Mouse (Mus musculus) limb, embryonic 12.5 days (tissue): ENCODE measurements at regions not wholly inside any gene's neighbourhood (a gene's known extent, or its start where the extent isn't known, plus 50 kb on each side); places are given as distances from the start of the nearest gene placed in this dataset.
"Not testable (repeated sequence)": the region's sequence is repeated elsewhere in the genome, so short reads cannot be mapped to it uniquely, and the experiment has no call there.

Experiments used
- ATAC-seq: fragments of 200-750 bp; cut with Nextera tagmentation; 2 replicates; pipeline ENCODE4 v1.8.0; 2017; ENCODE audit warnings: low read depth, moderate TSS enrichment; ENCODE audit not compliant: insufficient number of reproducible peaks, insufficient read depth, low FRiP score, low TSS enrichment
- H3K27ac ChIP-seq: fragments of 300-500 bp; sonication (generic); 2 replicates; pipeline ENCODE4 v1.5.1; 2016; ENCODE audit warnings: mild to moderate bottlenecking, moderate library complexity
- H3K27me3 ChIP-seq: fragments of 300-500 bp; sonication (generic); 2 replicates; pipeline ENCODE4 v1.6.1; 2016; ENCODE audit warnings: mild to moderate bottlenecking, moderate library complexity
- H3K36me3 ChIP-seq: fragments of 300-500 bp; sonication (generic); 2 replicates; pipeline ENCODE4 v1.6.1; 2016; ENCODE audit warnings: mild to moderate bottlenecking, moderate library complexity
- H3K4me1 ChIP-seq: fragments of 300-500 bp; sonication (generic); replicated peaks from 2 replicates; pipeline ENCODE4 v1.6.1; 2016
- H3K4me2 ChIP-seq: fragments of 300-500 bp; sonication (generic); 2 replicates; pipeline ENCODE4 v1.6.1; 2016; ENCODE audit warnings: mild to moderate bottlenecking, moderate library complexity
- H3K4me3 ChIP-seq: fragments of 300-500 bp; sonication (generic); replicated peaks from 2 replicates; pipeline ENCODE4 v1.5.1; 2016; ENCODE audit warnings: mild to moderate bottlenecking
- H3K9ac ChIP-seq: fragments of 300-500 bp; sonication (generic); replicated peaks from 2 replicates; pipeline ENCODE4 v1.6.1; 2016; ENCODE audit warnings: mild to moderate bottlenecking, moderate library complexity
- H3K9me3 ChIP-seq: fragments of 300-500 bp; sonication (generic); 2 replicates; pipeline ENCODE4 v1.6.1; 2016; ENCODE audit warnings: mild to moderate bottlenecking, moderate library complexity
- WGBS: fragments of 180-500 bp; shearing (Covaris S2); methylation state at CpG from one replicate; pipeline ENCODE4 v1.1.7; 2016; 5-methylcytosine and 5-hydroxymethylcytosine counted together

DNA sequence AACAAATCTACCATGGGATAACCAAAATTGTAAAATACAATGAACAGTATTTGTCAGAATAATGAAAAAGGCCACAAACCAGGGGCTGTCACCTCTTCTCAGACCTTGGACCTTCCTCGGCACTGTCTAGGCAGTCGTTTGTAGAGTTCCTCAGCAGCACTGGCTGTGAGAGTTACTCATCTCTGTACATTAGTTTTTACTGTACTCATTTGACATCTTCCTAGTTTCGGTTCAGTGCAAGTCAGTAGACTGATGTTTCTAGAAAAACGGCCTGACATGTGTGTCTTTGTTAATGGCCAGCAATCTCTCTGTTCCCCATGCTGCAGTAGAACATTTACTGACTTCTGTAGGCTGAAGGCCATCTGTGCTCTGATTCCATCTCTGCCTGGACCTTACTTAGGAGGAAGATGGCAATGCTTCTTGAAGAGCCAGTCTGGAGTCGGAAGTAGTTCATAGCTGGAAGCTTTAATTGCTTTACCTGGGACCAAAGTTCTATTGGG, 537.1 kb downstream of the Hace1 start:
- no peak overlapping the region for H3K4me3 ChIP-seq
- no peaks in the 10 kb centered on the region for H3K27me3 ChIP-seq
- ATAC-seq: no peak
- no peaks in the 10 kb centered on the region for H3K36me3 ChIP-seq
- no peak overlapping the region for H3K4me2 ChIP-seq
- no peak overlapping the region for H3K27ac ChIP-seq
- WGBS: 91% methylated on average over 5 of the region's 5 CpGs
- no peak overlapping the region for H3K9ac ChIP-seq
- H3K4me1 ChIP-seq: no peaks in the 10 kb centered on the region
- H3K9me3 ChIP-seq: no peaks in the 10 kb centered on the region

DNA sequence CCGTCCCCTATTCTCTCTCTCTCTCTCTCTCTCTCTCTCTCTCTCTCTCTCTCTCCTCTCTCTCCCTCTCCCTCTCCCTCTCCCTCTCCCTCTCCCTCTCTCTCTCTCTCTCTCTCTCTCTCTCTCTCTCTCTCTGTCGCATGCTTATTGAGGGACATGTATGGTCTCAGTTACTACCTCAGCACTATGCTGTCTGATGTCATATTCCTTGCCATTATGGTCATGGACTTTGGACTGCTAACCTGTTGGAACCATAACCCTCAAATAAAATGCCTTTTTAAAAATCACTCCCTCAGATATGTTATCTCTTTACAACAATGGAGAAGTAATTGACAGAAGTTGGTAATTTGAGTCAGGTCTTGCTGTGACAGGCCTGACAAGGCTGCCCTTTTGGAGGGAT, 544.8 kb downstream of the Hace1 start:
- H3K27me3 ChIP-seq, H3K9ac ChIP-seq, H3K27ac ChIP-seq, ATAC-seq, H3K4me1 ChIP-seq, H3K36me3 ChIP-seq, H3K9me3 ChIP-seq, H3K4me2 ChIP-seq, H3K4me3 ChIP-seq: not testable (repeated sequence)
- WGBS: 83% methylated on average over 2 of the region's 2 CpGs

DNA sequence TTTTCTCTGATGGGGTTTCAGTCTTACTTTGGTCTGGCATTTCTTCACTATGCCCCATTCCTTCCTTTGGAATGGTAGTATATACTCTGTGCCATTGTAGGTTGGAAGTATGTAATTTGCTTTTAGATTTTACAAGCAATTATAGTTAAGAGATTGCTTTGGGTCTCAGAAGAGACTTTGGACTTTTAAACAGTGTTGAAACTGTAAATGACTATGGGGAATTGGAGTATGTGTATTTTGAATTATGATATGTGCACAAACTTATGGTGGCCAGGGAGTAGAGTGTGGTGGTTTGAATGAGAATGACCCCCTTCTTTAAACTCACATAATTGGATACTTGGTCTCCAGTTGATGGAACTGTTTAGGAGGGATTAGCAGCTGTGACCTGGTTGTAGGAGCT, 546.2 kb downstream of the Hace1 start:
- Histone ChIP-seq H3K4me2 (no peak overlapping the region), H3K36me3 (no peaks in the 10 kb centered on the region), H3K27ac (no peak overlapping the region), H3K4me1 (no peaks in the 10 kb centered on the region), H3K9ac (no peak overlapping the region), H3K9me3 (no peaks in the 10 kb centered on the region), H3K4me3 (no peak overlapping the region), H3K27me3 (no peaks in the 10 kb centered on the region)
- ATAC-seq: no peak

DNA sequence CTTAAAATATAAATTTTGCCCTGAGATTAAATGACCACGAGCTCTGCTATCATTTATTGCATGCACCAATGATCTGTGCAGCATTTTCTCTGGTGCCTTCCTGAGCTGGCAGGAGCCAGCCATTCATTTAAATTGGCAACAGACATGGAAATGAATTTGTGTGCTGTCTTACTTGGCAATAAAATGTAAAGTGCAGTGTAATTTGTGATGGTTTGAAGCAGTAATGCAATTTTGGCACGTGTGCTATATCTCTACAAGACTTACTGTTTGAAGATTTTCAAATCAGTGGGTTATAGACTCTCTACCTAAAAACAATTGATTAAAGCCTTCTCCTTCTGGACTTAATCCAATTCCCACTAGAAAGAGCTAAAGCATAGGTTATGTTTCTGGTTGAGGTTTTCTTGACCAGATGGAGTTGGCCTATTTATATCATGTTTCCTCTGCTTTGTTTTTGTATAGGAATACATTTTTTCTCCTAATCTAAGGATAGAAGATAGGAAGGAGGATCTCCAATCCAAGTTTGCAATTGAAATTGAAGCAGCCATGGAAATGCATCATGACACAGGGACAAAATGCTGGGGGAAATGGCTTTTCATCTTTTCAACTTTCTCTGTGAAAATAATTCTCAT, 557.6 kb downstream of the Hace1 start:
- Histone ChIP-seq H3K27me3 (no peaks in the 10 kb centered on the region), H3K27ac (no peak overlapping the region), H3K4me1 (no peaks in the 10 kb centered on the region), H3K9ac (no peak overlapping the region), H3K36me3 (no peaks in the 10 kb centered on the region), H3K9me3 (no peaks in the 10 kb centered on the region), H3K4me2 (no peak overlapping the region), H3K4me3 (no peak overlapping the region)
- WGBS: 51% methylated on average over 2 of the region's 2 CpGs
- ATAC-seq: no peak

DNA sequence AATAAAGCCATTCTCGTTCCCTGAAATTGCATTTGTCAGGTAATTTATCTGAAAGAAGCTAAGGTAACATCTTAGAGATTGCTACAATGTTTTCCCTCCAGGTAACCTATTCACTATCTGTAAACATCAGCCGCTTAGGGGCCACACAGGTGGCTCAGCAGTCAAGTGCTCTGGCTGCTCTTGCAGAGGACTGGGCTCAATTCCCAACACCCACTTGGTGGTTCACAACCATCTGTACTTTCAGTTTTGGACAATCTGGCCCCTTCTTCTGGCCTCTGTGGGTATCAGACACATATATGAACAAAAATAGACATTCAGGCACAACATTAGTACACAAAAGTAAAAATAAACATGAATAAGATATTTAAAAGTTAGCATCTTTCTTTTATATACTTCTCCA, 596.4 kb downstream of the Hace1 start:
- 77% methylated on average over 2 of the region's 2 CpGs for WGBS
- Histone ChIP-seq H3K4me1 (no peaks in the 10 kb centered on the region), H3K9ac (no peak overlapping the region), H3K27me3 (no peaks in the 10 kb centered on the region), H3K9me3 (no peaks in the 10 kb centered on the region), H3K36me3 (no peaks in the 10 kb centered on the region), H3K4me3 (no peak overlapping the region), H3K27ac (no peak overlapping the region), H3K4me2 (no peak overlapping the region)
- ATAC-seq: no peak

DNA sequence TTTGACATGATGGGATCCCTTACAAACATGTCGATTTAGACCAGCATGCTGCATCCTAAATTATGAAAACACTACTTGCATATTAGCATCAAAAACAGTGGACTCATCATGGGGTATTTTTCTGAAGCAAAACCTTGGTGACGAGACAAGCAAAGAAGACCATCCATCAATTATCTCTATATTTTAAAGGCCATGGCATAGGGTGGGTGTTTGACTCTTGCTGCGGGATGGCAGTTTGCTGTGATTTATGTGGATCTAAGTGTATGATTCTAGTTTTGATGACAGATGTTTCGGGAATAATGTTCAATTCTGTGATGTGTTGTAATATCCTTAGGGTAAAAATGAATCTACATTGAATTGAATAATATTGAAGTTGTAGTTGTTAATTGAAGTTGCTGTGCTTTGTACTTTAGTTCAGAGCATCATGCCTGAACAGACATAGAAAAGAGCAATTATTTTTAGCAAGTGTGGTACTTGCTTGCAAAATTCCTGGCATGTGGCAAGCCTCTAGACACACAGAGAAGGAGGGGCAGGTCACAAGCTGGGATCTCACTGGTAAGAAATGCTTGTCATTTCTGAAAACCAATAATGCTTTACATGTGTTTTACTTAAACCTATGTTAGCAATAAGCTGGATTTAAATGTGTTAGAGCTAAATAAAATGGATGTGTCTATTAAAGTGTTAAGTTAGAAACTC, 608.3 kb downstream of the Hace1 start:
- Histone ChIP-seq H3K4me3 (no peak overlapping the region), H3K36me3 (no peaks in the 10 kb centered on the region), H3K9ac (no peak overlapping the region), H3K27me3 (no peaks in the 10 kb centered on the region), H3K4me1 (no peaks in the 10 kb centered on the region), H3K9me3 (no peaks in the 10 kb centered on the region), H3K4me2 (no peak overlapping the region), H3K27ac (no peak overlapping the region)
- WGBS: 87% methylated on average over 4 of the region's 4 CpGs
- no peak for ATAC-seq

DNA sequence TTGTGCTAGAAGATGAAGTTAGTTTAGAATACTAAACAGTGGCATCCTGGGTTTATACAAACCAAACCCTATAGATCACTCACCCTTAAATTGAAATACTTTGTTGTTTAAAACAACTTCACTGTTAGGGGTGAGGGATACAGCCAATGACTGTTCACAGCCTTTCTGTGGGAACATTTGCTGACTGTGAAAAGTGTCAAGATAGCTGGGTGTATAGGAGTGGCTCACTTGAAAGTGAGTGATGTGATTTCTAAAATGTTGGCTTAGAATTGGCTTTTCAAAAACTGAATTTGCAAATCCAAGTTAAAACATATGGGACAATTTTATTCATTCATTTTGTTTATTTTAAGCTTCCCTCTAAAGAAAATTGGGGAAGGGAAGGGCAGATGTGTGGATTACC, 616.5 kb downstream of the Hace1 start:
- Histone ChIP-seq H3K9ac (no peak overlapping the region), H3K9me3 (no peaks in the 10 kb centered on the region), H3K27me3 (no peaks in the 10 kb centered on the region), H3K4me3 (no peak overlapping the region), H3K4me2 (no peak overlapping the region), H3K4me1 (no peaks in the 10 kb centered on the region), H3K27ac (no peak overlapping the region), H3K36me3 (no peaks in the 10 kb centered on the region)
- ATAC-seq: no peak

DNA sequence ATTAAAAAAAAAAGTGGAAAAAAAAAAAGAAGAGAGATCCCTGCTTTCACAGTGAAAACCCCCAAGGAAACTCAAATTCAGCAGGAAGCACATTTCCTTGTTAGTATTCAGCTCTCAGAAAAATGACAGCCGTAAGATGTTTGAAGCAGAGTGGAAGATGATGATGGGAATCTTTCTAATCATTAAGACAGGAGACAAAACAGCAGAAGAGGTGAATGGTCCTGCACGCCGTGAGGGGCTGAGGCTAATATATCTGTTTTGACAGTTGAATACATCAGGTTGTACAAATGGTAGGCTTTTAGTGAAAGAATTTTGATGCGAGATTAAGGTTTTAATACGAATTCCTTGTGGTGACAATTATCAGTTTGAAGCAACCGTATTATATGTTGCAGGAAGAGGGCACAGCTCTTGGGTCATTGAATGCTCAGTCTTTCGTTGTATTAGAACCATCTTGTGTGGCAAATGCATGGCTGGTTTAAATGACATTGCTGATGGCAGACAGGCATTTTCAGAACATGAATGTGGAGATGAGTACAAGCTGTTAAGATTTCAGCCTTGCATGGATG, 649.3 kb downstream of the Hace1 start:
- H3K4me1 ChIP-seq: no peaks in the 10 kb centered on the region
- H3K27ac ChIP-seq: no peak overlapping the region
- H3K4me3 ChIP-seq: no peak overlapping the region
- H3K27me3 ChIP-seq: no peaks in the 10 kb centered on the region
- 83% methylated on average over 7 of the region's 7 CpGs for WGBS
- H3K9ac ChIP-seq: no peak overlapping the region
- H3K4me2 ChIP-seq: no peak overlapping the region
- no peaks in the 10 kb centered on the region for H3K36me3 ChIP-seq
- no peaks in the 10 kb centered on the region for H3K9me3 ChIP-seq
- no peak for ATAC-seq

DNA sequence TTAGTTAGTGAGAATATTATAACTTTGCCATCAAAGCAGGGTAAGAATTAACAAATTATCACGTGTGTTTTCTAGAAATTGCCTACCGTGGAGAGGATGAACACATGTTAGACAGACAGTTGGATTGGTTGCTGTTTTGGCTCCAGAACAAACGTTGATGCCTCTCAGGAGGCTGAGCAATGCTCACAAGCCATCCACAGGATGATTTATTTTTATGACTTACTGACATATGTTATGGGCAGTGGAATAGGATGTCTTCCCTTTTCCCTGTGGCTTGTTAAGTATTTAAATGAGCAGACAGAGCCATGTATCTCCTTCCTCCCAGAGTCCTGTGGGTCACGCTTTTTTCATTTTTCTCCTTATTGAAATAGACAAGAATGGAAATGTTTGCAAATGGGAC, 652.0 kb downstream of the Hace1 start:
- Histone ChIP-seq H3K36me3 (no peaks in the 10 kb centered on the region), H3K27ac (no peak overlapping the region), H3K9ac (no peak overlapping the region), H3K4me1 (no peaks in the 10 kb centered on the region), H3K4me3 (no peak overlapping the region), H3K27me3 (no peaks in the 10 kb centered on the region), H3K4me2 (no peak overlapping the region), H3K9me3 (no peaks in the 10 kb centered on the region)
- ATAC-seq: no peak
- WGBS: 69% methylated on average over 4 of the region's 4 CpGs

DNA sequence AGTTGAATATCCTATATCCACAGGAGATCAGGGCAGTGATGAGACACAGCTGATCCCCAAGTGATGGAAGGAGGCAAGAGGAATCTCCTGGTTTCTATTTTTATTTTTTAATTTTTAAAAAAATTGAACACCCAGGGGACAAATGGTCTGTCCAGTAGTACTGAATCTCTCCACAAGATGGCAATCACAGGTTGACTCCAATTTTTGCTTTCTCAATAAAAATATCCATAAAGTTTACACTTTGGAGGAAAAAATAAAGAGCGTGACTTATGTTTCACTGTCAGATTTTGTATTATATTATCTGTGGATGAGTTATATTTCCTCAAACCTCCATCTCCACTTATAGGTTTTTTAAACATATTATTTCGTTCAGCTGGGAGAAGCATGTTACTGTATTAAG, 658.0 kb downstream of the Hace1 start:
- ATAC-seq: no peak
- Histone ChIP-seq H3K9me3 (no peaks in the 10 kb centered on the region), H3K4me2 (no peak overlapping the region), H3K27me3 (no peaks in the 10 kb centered on the region), H3K36me3 (no peaks in the 10 kb centered on the region), H3K9ac (no peak overlapping the region), H3K4me1 (no peaks in the 10 kb centered on the region), H3K4me3 (no peak overlapping the region), H3K27ac (no peak overlapping the region)
- WGBS: 49% methylated on average over 2 of the region's 2 CpGs

DNA sequence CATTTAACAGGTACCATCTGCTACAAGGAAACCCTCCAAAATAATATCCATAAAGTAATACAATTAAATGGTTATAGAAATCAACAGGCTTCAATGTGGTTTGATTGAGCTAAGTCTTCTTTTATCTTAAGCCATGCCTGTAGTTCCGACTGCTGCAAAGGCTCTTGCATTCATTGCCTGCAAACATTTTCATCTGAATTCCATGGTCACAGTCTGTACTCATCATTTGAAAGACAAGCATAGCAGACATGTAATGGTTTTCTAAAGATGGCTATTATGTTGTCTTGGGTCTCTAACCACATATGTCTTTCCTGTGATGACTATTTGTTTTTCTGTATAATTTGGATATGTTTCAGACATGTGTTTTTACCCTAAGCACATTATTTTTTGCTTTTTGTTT, 677.9 kb downstream of the Hace1 start:
- Histone ChIP-seq H3K36me3 (no peaks in the 10 kb centered on the region), H3K9me3 (no peaks in the 10 kb centered on the region), H3K27me3 (no peaks in the 10 kb centered on the region), H3K27ac (no peak overlapping the region), H3K4me2 (no peak overlapping the region), H3K9ac (no peak overlapping the region), H3K4me1 (no peaks in the 10 kb centered on the region), H3K4me3 (no peak overlapping the region)
- WGBS: 87% methylated on average over 1 of the region's 1 CpGs
- no peak for ATAC-seq

DNA sequence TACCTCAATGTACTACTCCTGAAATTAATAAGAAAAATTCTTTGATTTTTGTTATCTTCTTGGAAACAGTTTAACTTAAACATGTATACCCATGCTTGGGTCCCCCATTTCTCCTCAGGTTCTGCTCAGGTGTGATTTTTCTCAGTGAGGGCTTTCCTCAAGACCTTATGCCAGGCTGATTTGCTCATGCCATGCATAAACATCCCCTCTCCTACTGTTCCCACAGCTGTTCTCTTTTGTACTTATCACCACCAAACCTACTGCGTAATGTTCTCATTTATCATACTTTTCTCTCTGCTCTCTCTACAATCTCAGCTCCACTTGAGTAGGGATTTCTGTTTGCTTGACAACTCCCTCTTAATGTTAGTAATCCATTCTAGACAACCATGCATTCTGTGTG, 692.1 kb downstream of the Hace1 start:
- Histone ChIP-seq H3K4me2 (no peak overlapping the region), H3K4me3 (no peak overlapping the region), H3K4me1 (no peaks in the 10 kb centered on the region), H3K27ac (no peak overlapping the region), H3K27me3 (no peaks in the 10 kb centered on the region), H3K9ac (no peak overlapping the region), H3K9me3 (no peaks in the 10 kb centered on the region), H3K36me3 (no peaks in the 10 kb centered on the region)
- 93% methylated on average over 1 of the region's 1 CpGs for WGBS
- no peak for ATAC-seq
